Mouse (Mus musculus) heart, postnatal 0 days (tissue): Measurements from ENCODE around the gene Fam193a.

ENCODE experiments used
- CTCF ChIP-seq: IDR thresholded peaks from 2 replicates; pipeline ENCODE4 v1.5.1; 2016; ENCODE audit warnings: antibody characterized with exemption, control low read depth, low read depth
- EP300 ChIP-seq: IDR thresholded peaks from 2 replicates; pipeline ENCODE4 v1.6.1; 2016; ENCODE audit warnings: antibody characterized with exemption, low read depth

- TF ChIP-seq CTCF (no peak), EP300 (no peak)
Measured at GRCm38 (mm10) chr5:34326875-34327576, 42.7 kb upstream of the Fam193a start.
